Mouse (Mus musculus) G1E-ER4 (cell line): ENCODE measurements around the gene Oas3. TPM values are rescaled to one million over a fixed set of nuclear protein-coding genes. Genes with fewer than 3 reads are reported as not detected.
"Not testable (repeated sequence)": the region's sequence is repeated elsewhere in the genome, so short reads cannot be mapped to it uniquely, and the experiment has no call there.

Source experiments
- GATA1 ChIP-seq: IDR thresholded peaks from one replicate; pipeline ENCODE4 v1.8.0; 2012; ENCODE audit warnings: low read length, inconsistent platforms
- polyA plus RNA-seq: library from polyadenylated mRNA; stranded (reverse); fragments of >175 nt; gene quantifications from 2 replicates; pipeline ENCODE4 v1.2.3, GENCODE M21; 2012

The Oas3 gene
- 0.12 and 0.22 TPM in 2 replicates for polyA plus RNA-seq

DNA sequence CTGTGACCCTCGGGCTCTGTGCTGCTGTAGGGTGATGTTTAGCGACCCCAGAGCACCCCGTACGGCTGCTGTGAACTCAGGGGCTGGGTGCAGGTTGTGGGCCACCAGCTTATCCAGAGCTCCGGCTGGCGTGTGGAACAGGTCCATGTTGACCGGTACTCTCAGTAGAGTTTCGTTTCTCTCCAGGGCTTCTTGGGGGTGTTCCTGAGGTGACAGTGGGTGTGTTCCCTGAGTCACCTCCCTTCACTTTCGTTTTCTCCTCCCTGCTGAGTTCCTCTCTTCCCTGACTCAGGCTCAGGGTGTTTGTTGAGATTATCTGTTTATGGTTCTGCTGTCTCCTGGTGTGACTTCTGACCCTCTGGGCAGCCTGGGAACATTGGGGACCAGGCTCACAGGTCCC is at the start of gene Oas3:
Gene Oas3, minus strand, starts transcription at position 184 of the 400 bp plus-strand sequence.
- TF ChIP-seq GATA1 = no peak

DNA sequence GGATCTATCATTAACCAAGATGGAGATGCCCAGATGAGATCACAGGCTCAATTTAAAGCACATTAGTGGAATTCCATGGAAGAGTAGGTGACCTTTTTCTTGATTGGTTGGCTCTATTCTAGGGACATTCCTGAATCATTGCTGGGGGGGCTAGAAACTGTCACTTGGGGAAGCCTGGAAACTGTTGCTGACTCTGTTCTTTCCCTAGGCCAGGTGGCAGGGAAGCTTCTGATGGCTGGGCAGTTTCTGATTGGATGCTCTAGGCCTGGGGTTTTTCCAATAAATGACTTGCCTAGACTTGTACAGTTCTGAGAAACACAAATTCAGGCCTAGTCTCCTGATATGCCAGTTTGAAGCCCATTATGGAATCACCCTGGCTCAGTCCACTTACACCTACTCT is 41.5 kb upstream of the Oas3 start:
- no peak for TF ChIP-seq GATA1

DNA sequence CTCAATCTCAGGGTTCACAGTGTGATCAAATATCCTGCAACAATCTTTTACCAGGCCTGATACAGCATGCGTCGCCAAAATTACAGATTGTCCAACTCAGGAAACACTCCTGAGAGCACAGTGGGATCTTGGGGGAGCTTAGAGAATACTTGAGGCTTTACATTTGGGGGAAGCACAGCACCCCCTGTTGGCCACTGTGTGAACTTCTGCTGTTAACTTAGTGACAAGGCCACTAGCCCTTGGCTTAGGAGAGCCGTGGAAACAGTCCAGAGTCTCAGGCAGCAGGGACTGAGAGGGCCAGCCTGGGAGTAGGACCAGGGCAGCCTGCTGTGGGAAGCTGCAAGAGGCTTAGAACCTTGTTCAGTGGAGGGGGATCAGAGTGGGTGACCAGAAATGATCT is 38.5 kb upstream of the Oas3 start:
- TF ChIP-seq GATA1 = no peak

DNA sequence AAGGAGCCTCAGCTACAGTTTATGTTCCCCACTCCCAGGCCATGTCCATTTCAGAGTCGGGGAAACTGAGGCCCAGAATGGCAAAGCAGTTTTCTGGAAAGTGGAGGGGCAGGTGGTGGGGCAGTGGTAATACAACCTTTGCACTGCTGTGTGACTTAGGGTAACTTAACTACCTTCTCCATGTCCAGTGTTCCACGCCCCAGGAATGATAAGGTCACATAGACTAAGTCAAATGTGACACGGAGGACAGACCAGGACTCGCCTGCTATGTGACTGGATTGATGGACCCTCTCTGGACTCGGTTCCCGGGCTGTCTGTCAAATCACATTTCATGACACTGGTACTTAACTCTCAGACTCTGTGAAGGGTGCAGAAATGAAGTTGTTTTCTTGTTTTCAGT is 35.6 kb upstream of the Oas3 start:
- TF ChIP-seq GATA1 = no peak

DNA sequence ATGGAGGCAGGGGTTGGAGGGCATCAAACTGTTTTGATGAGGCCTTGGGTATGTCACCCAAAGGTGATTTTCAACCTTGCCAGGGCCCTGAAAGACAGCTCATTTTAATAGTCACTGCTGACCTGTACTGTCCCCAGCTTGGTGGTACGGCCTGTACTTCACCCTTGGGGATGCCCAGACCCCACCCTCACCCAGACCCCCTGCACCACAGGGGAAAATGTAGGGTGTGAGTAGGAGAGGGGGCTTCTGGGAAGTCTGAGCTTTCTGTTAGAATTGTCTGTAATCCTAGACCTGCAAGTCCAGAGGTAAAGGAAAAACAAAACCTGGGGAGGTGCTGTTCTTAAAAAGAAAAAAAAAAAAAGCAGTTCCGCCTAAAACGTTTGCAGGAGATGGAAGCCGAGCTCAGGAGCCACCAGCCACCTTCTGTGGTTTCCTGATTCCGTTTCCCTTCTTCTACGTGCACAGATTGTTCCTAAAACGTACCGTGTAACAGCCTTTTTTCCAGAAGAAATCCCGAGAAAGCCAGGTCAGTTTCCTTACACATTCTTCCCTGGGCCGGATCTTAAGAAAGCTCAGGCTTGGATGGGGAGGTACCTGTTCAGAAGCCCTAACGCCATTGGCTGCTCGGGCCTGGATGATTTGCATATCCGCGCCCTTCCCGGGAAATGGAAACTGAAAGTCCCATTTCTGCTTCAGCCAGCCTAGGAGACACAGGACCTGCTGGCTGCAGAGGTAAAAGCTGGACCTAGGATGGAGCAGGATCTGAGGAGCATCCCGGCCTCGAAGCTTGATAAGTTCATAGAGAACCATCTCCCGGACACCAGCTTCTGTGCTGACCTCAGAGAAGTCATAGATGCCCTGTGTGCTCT is 34.7 kb upstream of the Oas3 start, which contains the start of gene Oas1c:
Gene Oas1c, minus strand, starts transcription at position 564 of the 869 bp plus-strand sequence.
- no peak for TF ChIP-seq GATA1

DNA sequence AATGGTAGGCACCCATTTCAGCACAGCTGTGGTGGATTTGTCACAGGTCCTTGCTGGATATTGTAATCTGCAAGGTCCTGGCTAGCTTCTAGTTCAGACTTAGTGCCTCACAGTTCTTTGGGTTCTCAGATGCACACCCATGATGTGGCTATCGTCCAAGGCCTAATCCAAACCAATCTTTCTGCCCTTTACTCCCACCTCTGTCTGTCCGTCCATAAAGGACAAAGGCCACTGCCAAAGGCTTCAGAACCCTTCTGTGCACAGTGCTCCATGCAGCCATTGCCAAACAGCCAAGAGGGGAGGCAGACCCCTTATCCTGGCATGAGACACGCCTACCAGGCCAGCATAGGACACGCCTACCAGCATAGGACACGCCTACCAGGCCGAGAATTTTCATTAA is 31.7 kb upstream of the Oas3 start:
- no peak for TF ChIP-seq GATA1

DNA sequence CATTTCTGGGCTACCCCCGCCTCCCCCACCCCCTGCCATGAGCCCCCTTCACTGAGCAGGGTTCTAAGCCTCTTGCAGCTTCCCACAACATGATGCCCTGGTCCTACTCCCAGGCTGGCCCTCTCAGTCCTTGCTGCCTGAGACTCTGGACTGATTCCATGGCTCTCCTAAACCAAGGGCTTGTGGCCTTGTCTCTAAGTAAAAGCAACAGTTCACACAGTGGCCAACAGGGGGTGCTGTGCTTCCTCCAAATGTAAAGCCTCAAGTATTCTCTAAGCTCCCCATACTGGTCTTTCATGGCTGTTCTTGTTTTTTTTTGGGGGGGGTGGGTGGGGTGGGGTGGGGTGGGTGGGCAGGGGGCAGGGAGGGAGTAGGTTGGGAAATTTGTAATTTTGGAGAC is 29.0 kb upstream of the Oas3 start:
- TF ChIP-seq GATA1 = no peak

DNA sequence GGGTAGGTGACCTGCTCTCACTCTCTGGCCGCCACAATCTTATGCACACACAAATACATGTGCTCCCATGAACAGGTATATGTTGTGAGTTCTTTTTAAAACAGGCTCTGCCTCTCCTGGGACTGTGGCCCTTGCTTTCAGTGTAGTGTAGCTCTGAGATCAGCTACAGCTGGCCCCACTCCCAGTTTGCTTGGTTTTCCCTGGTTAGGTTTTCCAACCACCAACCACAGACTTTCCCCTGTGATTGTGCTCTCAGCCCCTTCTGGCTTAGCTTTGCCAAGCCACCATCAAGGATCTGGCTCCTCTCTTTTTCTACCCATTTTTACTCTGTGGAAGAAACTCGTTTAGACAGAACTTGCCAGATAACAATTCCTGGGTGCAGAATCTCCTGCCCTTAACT is 26.1 kb upstream of the Oas3 start:
- TF ChIP-seq GATA1 = no peak

DNA sequence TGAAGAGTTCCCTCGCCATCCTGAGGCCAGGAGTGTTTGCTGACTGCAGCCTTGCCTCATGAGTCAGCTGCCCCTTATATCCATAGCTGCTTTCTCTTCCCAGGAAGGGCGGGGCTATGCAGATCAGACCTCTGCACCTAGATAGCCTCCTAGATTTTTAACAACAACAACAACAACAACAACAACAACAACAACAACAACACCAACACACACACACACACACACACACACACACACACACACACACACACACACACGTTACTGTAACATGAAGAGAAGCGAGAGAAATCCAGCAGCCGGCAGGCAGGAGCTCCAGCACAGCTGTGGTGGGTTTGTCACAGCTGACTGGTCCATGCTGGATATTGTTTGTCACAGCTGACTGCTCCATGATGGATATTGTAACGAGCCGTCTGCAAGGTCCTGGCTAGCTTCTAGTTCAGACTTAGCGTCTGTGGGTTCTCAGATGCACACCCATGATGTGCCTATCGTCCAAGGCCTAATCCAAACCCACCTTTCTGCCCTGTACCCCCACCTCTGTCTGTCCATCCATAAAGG is 18.1 kb upstream of the Oas3 start, which contains the start of gene Oas1e:
Gene Oas1e, minus strand, starts transcription at position 51 of the 555 bp plus-strand sequence.
- TF ChIP-seq GATA1 = not testable (repeated sequence)

DNA sequence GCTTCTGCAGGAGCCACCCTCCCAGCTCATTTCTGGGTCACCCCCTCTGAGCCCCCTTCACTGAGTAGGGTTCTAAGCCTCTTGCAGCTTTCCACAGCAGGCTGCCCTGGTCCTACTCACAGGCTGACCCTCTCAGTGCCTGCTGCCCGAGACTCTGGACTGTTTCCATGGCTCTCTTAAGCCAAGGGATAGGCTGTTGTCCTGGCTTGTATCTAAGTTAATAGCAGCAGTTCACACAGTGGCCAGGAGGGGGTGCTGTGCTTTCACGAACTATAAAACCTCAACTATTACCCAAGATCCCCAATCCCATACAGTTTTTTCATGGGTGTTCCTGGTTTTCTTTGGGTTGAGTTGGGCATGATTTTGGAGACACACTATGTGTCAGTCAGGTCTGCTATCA is 15.6 kb upstream of the Oas3 start:
- no peak for TF ChIP-seq GATA1

DNA sequence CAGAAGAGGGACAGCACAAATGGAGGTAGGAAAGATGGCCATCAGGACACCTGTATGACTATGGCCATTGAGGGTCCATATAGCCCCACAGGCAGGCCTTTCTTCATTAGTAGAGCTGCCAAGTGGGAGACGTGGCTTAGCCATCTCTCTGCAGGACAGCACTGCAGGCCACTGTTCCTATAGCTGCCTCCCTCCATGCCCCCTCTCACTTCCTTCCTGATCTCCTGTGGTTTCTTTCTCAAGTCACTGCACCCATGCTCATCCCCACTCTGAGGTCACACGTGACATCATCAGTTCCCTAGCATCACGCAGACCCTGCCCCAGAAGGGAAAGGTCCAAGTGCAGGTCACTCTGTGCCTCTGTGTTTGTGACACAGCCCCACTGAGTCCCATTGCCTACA is 9.6 kb upstream of the Oas3 start:
- TF ChIP-seq GATA1 = no peak

DNA sequence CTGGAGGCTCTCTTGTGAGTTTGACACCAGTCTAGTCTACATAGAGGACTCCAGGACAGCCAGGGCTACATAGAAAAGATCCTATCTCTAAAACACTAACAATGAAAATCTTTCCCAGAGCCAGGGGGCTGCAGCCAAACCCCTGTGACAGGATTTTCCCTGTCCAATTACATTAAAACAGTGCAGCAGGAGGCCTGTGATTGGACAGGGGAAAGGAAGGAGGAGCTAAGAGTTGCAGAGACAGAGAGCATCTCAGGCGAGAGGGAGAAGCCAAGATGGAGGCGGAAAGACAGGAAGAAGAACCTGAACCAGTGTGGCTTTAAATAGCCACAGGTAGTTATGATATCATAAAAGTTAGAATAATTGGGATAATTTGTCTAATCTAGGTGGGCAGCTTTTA is 5.0 kb upstream of the Oas3 start:
- no peak for TF ChIP-seq GATA1

DNA sequence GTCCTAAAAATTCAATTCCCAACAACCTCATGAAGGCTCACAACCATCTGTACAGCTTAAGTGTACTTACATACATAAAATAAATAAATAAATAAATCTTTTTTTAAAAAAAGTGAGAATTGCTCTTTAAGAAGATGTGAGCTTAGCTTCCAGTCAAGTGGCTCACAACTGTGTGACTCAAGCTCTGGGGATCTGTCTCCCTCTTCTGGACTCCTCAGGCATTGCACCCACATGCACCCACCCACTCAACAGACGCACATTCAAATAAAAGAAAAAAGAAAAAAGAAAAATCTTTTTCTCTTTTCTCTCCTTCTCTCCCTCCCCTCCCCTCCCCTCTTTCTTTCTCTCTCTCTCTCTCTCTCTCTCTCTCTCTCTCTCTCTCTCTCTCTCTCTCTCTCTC is 4.2 kb upstream of the Oas3 start:
- no peak for TF ChIP-seq GATA1

DNA sequence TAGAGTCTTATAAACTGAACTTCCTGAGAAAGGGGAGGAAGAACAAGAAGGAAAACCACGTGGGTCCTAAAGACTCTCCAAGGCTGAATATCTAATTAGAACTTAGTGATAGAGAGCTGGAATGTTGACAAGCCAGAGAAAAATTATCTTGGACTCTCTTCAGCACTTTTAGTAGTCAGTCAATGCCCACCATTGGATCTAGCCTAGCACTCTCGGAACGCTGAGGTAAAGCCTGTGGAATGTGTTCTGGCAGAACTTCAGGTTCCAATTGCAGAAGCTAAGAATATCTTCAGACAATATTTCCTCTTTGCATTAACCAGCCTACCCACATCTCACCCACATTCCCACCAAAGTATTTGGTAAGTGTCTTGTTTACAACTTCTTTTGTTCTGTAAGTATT is 2.5 kb upstream of the Oas3 start:
- TF ChIP-seq GATA1 = no peak

DNA sequence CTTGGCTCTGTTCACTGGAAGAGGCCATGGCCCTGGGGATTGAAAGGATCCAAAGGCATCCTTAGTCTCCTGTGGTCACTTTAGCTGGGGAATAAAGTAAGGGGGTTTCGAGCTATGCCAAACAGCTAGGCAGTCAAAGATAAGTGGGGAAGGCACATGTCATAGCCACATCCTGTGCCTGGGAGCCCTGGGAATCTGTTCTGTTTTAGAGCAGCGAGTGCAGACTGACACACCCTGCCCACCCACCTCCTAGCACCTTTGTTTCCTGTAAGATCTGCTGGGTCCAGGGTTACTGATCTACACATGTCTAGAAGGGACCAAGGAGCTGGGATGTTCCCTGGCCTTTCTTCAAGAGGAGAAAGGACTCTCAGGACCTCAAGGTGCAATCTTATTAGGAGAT is 1.5 kb upstream of the Oas3 start:
- no peak for TF ChIP-seq GATA1

DNA sequence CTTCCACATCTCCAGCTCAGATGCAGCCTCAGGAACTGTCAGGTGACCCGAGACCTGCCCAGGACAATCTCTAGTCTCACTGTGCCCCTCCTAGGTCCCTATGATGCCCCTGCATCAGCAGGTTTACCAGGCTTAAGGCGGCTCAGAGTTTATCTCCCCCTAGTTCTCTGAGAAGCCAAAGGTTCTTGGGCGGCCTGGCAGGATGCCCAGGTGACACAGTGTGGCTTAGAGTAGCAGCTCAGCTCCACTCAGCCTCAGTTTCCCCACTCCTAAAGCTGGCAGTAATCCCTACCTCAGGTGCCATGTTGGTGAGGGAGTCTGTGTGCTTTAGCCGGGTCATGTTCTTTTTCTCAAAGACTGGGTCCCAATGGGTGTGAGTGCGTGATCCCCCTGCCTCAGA is 660 bp downstream of the Oas3 start:
- TF ChIP-seq GATA1 = no peak
